Mouse (Mus musculus): Measurements from ENCODE around the gene Frrs1l. TPM values are rescaled to one million over a fixed set of nuclear protein-coding genes. Genes with fewer than 3 reads are reported as not detected.

The Frrs1l gene
- polyA plus RNA-seq, 2 experiments = 2.3 to 4.3 TPM

DNA sequence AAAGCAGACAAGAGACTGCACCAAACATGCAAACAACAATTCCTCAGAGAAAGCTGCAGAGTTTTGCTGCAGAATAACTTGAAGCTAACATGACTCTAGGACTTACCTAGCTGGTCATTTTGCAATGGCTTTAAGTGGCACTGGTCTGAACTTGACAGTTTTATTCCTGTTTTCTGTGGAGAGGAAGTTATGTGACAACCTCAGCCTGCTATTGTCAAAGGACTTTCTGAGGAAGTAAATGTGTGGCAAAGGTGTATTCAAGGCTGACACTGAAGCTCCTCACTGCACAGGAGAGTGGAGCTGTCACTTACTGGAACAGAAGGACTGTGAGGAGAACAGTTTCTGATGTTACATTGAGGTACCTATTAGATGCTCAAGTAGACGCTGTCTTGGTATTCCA is 75.4 kb downstream of the Frrs1l start:
- Histone ChIP-seq H3K4me2 (replicated peaks; ENCODE audit: low read depth, low read length, severe bottlenecking) (no peak overlapping the region), H3K27me3 (ENCODE audit: control insufficient read depth, insufficient read depth, low read length) (no peaks in the 10 kb centered on the region), H3K9me3 (ENCODE audit: control insufficient read depth, low read length) (no peaks in the 10 kb centered on the region), H3K4me1 (ENCODE audit: control insufficient read depth, insufficient read depth, low read length) (no peaks in the 10 kb centered on the region), H3K4me3 (replicated peaks; ENCODE audit: low read length) (no peak overlapping the region), H3K9ac (ENCODE audit: low read depth, low read length, severe bottlenecking) (no peak overlapping the region), H3K27ac (replicated peaks; ENCODE audit: low read depth, low read length) (no peak overlapping the region), H3K36me3 (ENCODE audit: control insufficient read depth, insufficient read depth, low read length) (peaks cover 51% of the 10 kb centered on the region)
- TF ChIP-seq POLR2A (IDR thresholded peaks at IDR 0.05; ENCODE audit: borderline replicate concordance, extremely low read depth, insufficient read depth, insufficient read length) = no peak
- no peak for DNase-seq (ENCODE audit: low spot score)
- 93% methylated on average over 1 of the region's 1 CpGs for WGBS
- ATAC-seq (ENCODE audit: low FRiP score, low read depth) = no peak

GRCm38 (mm10) chr4:56914338-56914737 is 75.9 kb downstream of the Frrs1l start:
- DNase-seq (ENCODE audit: low spot score) (no peak), ATAC-seq (ENCODE audit: low FRiP score, low read depth) (no peak)
- 89% methylated on average over 6 of the region's 6 CpGs for WGBS
- no peaks in the 10 kb centered on the region for H3K9me3 ChIP-seq (ENCODE audit: control insufficient read depth, low read length)
- no peak overlapping the region for H3K4me2 ChIP-seq (replicated peaks; ENCODE audit: low read depth, low read length, severe bottlenecking)
- H3K36me3 ChIP-seq (ENCODE audit: control insufficient read depth, insufficient read depth, low read length) = peaks cover 54% of the 10 kb centered on the region
- no peak overlapping the region for H3K9ac ChIP-seq (ENCODE audit: low read depth, low read length, severe bottlenecking)
- no peaks in the 10 kb centered on the region for H3K27me3 ChIP-seq (ENCODE audit: control insufficient read depth, insufficient read depth, low read length)
- no peak overlapping the region for H3K4me3 ChIP-seq (replicated peaks; ENCODE audit: low read length)
- H3K27ac ChIP-seq (replicated peaks; ENCODE audit: low read depth, low read length) = no peak overlapping the region
- no peaks in the 10 kb centered on the region for H3K4me1 ChIP-seq (ENCODE audit: control insufficient read depth, insufficient read depth, low read length)
- no peak for TF ChIP-seq POLR2A (IDR thresholded peaks at IDR 0.05; ENCODE audit: borderline replicate concordance, extremely low read depth, insufficient read depth, insufficient read length)

- Histone ChIP-seq H3K36me3 (ENCODE audit: control insufficient read depth, insufficient read depth, low read length) (peaks cover 55% of the 10 kb centered on the region), H3K27me3 (ENCODE audit: control insufficient read depth, insufficient read depth, low read length) (no peaks in the 10 kb centered on the region), H3K4me2 (replicated peaks; ENCODE audit: low read depth, low read length, severe bottlenecking) (no peak overlapping the region), H3K4me3 (replicated peaks; ENCODE audit: low read length) (no peak overlapping the region), H3K4me1 (ENCODE audit: control insufficient read depth, insufficient read depth, low read length) (no peaks in the 10 kb centered on the region), H3K9me3 (ENCODE audit: control insufficient read depth, low read length) (no peaks in the 10 kb centered on the region), H3K27ac (replicated peaks; ENCODE audit: low read depth, low read length) (no peak overlapping the region), H3K9ac (ENCODE audit: low read depth, low read length, severe bottlenecking) (no peak overlapping the region)
- TF ChIP-seq POLR2A (IDR thresholded peaks at IDR 0.05; ENCODE audit: borderline replicate concordance, extremely low read depth, insufficient read depth, insufficient read length) = no peak
- DNase-seq (ENCODE audit: low spot score) (no peak), ATAC-seq (ENCODE audit: low FRiP score, low read depth) (no peak)
- WGBS = 88% methylated on average over 7 of the region's 7 CpGs
Measured at GRCm38 (mm10) chr4:56912382-56913001, 77.7 kb downstream of the Frrs1l start.

DNA sequence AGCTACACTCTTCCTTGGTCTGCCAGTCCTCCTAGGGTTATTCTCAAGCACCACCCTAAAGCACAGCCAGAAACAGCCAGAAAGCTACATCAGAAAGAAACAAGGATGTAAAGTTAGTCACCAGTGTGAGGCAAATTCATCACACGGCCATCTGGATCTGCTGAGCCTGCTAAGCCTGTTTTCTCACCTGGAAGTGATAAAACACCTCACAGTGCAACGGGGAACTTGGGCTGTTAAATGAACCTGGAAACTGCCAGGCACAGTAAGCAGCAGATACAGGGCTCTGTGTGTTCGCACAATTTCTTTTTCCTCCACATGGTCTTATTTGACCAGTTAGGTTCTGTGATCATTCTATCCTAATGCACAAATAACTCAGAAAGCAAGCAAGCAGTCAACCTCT is 80.6 kb downstream of the Frrs1l start:
- no peak overlapping the region for H3K4me2 ChIP-seq (replicated peaks; ENCODE audit: low read depth, low read length, severe bottlenecking)
- peaks cover 61% of the 10 kb centered on the region for H3K36me3 ChIP-seq (ENCODE audit: control insufficient read depth, insufficient read depth, low read length)
- no peaks in the 10 kb centered on the region for H3K27me3 ChIP-seq (ENCODE audit: control insufficient read depth, insufficient read depth, low read length)
- no peaks in the 10 kb centered on the region for H3K4me1 ChIP-seq (ENCODE audit: control insufficient read depth, insufficient read depth, low read length)
- H3K4me3 ChIP-seq (replicated peaks; ENCODE audit: low read length) = no peak overlapping the region
- peak; percentile 31 for DNase-seq (ENCODE audit: low spot score)
- peak; percentile 81 for ATAC-seq (ENCODE audit: low FRiP score, low read depth)
- no peak overlapping the region for H3K27ac ChIP-seq (replicated peaks; ENCODE audit: low read depth, low read length)
- no peak overlapping the region for H3K9ac ChIP-seq (ENCODE audit: low read depth, low read length, severe bottlenecking)
- WGBS = 23% methylated on average over 3 of the region's 3 CpGs
- H3K9me3 ChIP-seq (ENCODE audit: control insufficient read depth, low read length) = no peaks in the 10 kb centered on the region
- no peak for TF ChIP-seq POLR2A (IDR thresholded peaks at IDR 0.05; ENCODE audit: borderline replicate concordance, extremely low read depth, insufficient read depth, insufficient read length)

DNA sequence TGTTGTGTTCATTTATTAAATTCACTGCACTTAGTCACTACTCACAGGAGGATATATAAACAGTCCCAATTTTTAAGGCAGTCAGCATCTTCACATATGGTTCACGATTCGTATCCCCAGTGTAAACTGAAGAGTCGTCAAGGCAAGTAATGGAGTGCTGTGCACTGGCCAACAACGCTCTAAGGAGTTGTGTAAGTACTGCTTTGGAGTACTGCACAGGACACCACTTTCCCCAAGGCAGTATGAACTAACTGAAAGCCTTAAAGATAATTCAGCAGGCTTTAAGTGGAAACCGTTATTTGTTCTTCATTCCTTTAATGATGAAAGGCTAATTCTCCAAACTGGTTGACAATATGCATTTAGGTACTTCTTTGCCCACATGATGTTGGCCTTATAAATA is 82.5 kb downstream of the Frrs1l start:
- TF ChIP-seq POLR2A (IDR thresholded peaks at IDR 0.05; ENCODE audit: borderline replicate concordance, extremely low read depth, insufficient read depth, insufficient read length) = no peak
- Histone ChIP-seq H3K27me3 (ENCODE audit: control insufficient read depth, insufficient read depth, low read length) (no peaks in the 10 kb centered on the region), H3K9me3 (ENCODE audit: control insufficient read depth, low read length) (no peaks in the 10 kb centered on the region), H3K27ac (replicated peaks; ENCODE audit: low read depth, low read length) (no peak overlapping the region), H3K4me2 (replicated peaks; ENCODE audit: low read depth, low read length, severe bottlenecking) (no peak overlapping the region), H3K4me3 (replicated peaks; ENCODE audit: low read length) (no peak overlapping the region), H3K9ac (ENCODE audit: low read depth, low read length, severe bottlenecking) (no peak overlapping the region), H3K36me3 (ENCODE audit: control insufficient read depth, insufficient read depth, low read length) (peaks cover 67% of the 10 kb centered on the region), H3K4me1 (ENCODE audit: control insufficient read depth, insufficient read depth, low read length) (no peaks in the 10 kb centered on the region)
- DNase-seq (ENCODE audit: low spot score) = no peak
- ATAC-seq (ENCODE audit: low FRiP score, low read depth) = no peak
- WGBS = 91% methylated on average over 5 of the region's 5 CpGs

Other genes starting within 250 kb of the Frrs1l start
- 0.06 and 0.19 TPM in 2 replicates for gene Actl7b, start 248.9 kb downstream of the Frrs1l start, polyA plus RNA-seq (2012; rRNA removed)
- gene Actl7b, start 248.9 kb downstream of the Frrs1l start, polyA plus RNA-seq (2014; fragmentation: Nextera tagmentation; extraction: Ambion mirVana) = not detected in 2 replicates
- gene Actl7a, start 247.0 kb downstream of the Frrs1l start, polyA plus RNA-seq (2012; rRNA removed) = not detected in 2 replicates
- 0.12 TPM in 1 of 2 replicates, not detected in the other for gene Actl7a, start 247.0 kb downstream of the Frrs1l start, polyA plus RNA-seq (2014; fragmentation: Nextera tagmentation; extraction: Ambion mirVana)
- gene Elp1, start 188.1 kb downstream of the Frrs1l start, polyA plus RNA-seq (2012; rRNA removed) = 60.8 and 65.1 TPM in 2 replicates
- gene Elp1, start 188.1 kb downstream of the Frrs1l start, polyA plus RNA-seq (2014; fragmentation: Nextera tagmentation; extraction: Ambion mirVana) = 72.3 and 84.0 TPM in 2 replicates
- 12.7 and 13.7 TPM in 2 replicates for gene Fam206a, start 188.0 kb downstream of the Frrs1l start, polyA plus RNA-seq (2012; rRNA removed)
- 18.5 and 19.4 TPM in 2 replicates for gene Fam206a, start 188.0 kb downstream of the Frrs1l start, polyA plus RNA-seq (2014; fragmentation: Nextera tagmentation; extraction: Ambion mirVana)
- gene Ctnnal1, start 125.2 kb downstream of the Frrs1l start, polyA plus RNA-seq (2012; rRNA removed) = 21.0 and 25.8 TPM in 2 replicates
- 28.4 and 29.5 TPM in 2 replicates for gene Ctnnal1, start 125.2 kb downstream of the Frrs1l start, polyA plus RNA-seq (2014; fragmentation: Nextera tagmentation; extraction: Ambion mirVana)
- 11.9 and 14.8 TPM in 2 replicates for gene Tmem245, start 43.0 kb downstream of the Frrs1l start, polyA plus RNA-seq (2012; rRNA removed)
- 9.0 and 10.0 TPM in 2 replicates for gene Tmem245, start 43.0 kb downstream of the Frrs1l start, polyA plus RNA-seq (2014; fragmentation: Nextera tagmentation; extraction: Ambion mirVana)
- 12.2 and 12.3 TPM in 2 replicates for gene Epb41l4b, start 153.0 kb upstream of the Frrs1l start, polyA plus RNA-seq (2012; rRNA removed)
- gene Epb41l4b, start 153.0 kb upstream of the Frrs1l start, polyA plus RNA-seq (2014; fragmentation: Nextera tagmentation; extraction: Ambion mirVana) = 5.3 and 5.6 TPM in 2 replicates